Mouse (Mus musculus): ENCODE data around the gene Cbx8.
A peak's percentile ranks its signal among the peaks of the same experiment; 100 is the strongest.

The Cbx8 gene

DNA sequence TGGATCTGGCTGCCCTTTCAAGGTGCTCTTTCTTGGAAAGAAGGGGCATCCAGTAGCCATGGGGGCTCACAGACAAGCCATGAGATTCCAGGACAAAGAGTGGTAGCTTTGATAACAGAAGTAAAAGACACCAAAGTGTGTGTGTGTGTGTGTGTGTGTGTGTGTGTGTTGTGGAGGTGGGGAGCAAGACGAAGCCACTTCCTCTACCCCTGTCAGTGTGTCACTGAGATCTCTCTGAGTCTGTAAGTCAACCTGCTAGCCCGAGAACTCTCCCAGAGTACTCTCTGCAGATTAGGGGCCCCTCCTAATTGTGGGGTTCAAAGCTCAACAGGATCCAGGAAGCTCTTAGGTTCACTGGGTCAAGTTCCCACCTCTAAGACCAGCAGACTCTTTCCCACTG, 9.6 kb upstream of the Cbx8 start:
- peak; percentile 65 for DNase-seq (ENCODE audit: low spot score)

DNA sequence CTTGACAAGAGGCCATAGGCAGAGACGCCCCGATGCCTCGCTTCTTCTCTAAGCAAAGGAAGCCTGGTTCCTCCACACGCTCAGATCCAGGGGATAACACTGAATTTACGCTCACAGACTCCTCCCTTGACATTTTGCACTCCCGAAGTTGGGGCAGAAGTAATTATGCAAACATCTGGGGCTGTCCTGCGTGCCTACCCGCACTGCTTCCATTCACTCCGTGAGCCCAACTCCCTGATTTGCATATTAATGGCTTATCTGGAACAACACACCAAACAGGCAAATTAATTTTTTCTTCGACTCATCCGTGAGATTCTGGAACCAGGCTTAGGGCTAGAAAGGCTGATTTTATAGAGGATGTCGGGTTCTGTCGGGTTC, 7.4 kb upstream of the Cbx8 start:
- no peak for DNase-seq (ENCODE audit: low spot score)

DNA sequence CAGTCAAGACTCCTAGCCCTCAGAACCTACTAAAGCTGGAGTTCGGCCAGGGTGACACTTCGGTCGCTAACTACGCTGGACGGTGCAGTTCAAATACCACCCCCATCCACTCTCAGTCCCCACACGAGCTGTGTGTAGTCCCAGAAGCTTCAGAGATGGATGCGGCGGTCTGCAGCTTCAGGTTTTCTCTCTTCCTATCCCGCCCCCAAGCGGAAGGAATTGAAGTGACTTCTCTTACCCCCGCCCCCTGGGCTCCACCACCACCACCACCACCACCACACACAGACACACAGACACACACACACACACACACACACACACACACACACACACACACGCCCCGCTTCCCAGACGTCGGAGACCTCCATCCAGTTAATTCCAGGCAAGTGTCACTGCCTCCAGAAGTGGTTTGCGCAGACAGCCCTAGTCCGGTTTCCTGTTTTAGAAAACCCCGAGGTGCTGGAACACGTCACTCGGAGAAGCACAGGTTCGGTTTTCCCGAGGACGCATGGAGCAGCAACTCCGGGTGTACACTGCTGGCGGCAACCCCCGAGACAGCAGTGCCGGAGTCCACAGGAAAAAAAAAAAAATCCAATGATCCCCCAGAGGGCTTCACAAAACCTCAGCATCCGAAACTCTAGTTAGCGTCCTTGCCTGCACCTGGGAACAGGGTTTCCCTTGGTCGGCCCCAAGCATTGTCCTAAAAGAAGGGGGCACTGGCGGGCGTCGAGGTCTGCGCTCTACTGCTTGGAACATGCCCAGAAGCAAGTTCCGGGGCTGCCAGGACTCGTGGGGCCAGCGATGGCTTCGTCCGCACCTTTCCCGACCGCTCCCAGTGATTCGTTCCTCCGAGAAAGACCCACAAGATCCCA, 6.7 kb upstream of the Cbx8 start:
- peak; percentile 58 for DNase-seq (ENCODE audit: low spot score)

- DNase-seq (ENCODE audit: low spot score) = no peak
Observed at GRCm38 (mm10) chr11:119046601-119047245, 6.0 kb upstream of the Cbx8 start.

- DNase-seq (ENCODE audit: low spot score) = no peak
Observed at GRCm38 (mm10) chr11:119044551-119045337, 4.0 kb upstream of the Cbx8 start.

DNA sequence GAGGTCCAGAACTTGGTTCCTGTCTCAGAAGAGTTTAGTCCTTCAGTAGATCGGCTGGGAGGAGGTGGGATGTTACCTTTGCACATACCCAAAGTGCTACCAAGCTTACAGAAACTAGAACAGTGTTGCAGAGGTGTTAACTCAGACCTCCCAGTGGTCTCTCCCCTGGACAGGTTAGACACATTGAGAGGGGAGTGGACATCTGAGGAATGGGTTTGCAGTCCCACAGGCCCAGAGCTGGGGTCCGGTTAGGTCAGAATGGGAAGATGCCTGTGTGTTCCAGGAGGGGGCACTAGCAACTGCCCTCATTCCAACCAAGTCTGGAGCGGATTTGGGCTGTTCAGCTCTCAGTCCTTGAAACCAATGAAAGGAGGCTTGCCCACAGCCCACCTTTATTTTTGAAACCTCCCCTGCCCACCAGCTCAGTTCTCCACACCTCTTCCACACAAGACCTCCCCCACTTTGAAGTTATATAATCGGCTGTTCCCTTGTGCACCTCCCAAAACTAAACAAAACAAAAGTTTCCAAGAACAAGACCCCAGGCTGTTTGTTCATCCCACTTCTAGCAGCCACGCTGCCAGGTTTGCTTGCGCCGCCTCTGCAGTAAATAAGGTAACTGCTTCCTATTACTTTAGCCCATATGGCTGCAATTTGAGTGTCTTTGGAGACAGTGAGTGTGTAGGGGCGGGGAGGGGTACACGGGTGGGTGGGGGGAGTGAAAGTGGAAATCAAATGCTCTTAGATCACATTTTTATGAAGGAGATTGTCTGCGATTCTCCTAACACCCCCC, 3.2 kb upstream of the Cbx8 start:
- no peak for DNase-seq (ENCODE audit: low spot score)

GRCm38 (mm10) chr11:119043273-119043540, 2.4 kb upstream of the Cbx8 start:
- no peak for DNase-seq (ENCODE audit: low spot score)

- no peak for DNase-seq (ENCODE audit: low spot score)
Observed at GRCm38 (mm10) chr11:119042466-119043272, 1.9 kb upstream of the Cbx8 start.

DNA sequence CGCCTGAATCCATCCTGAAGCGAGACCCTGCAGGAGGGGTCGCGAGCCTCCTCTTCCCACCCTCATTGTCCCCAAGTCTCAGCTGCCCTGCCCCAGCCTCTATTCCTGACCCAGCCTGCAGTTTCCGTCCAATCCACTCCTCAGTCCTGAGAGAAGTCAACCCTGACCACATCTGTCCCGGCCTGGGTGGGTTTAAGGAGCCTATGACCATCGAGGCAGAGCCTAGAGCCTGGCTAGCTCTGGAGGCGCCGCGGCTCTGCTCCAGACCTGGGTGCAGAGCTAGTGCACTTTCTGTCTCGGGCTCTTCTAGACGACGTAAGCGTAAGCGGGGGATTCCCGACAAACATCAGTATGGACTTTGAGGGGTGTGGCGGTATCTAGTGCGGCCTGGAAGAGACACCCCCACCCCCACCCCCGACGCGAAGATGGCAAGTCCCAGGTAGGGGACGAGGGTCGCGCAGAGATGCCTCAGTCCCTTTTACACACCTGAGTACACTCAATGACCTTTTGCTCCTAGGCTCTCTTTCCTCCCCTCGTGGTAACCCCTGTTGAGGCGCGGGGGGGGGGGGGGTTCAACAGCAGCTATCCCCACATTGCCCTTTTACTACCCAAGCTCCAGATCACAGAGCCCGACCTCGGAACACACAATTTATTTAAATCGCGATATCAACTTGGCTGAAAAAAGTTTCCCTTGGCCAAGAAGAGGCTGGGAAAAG, 1.1 kb upstream of the Cbx8 start:
- DNase-seq (ENCODE audit: low spot score) = peak; percentile 34

DNA sequence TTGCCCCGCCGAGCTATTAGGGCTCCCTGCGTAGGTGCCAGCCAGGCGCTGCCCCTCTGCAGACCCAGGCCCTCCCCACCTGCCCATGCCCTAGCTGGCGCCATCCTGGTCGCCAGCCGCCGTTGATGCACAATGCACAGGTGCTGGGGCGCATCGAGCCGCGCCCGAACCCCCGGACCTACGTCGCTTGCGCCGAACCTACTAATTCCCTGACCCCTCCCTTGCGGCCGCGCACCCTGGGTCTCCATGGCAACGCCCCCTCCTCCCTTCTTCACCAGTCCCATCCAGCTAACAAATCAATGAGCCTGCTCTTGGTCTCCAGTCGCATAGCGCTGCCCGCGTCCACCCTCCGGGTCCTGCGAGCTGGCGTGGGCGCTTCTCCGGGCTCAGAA, 552 bp upstream of the Cbx8 start:
- no peak for DNase-seq (ENCODE audit: low spot score)

DNA sequence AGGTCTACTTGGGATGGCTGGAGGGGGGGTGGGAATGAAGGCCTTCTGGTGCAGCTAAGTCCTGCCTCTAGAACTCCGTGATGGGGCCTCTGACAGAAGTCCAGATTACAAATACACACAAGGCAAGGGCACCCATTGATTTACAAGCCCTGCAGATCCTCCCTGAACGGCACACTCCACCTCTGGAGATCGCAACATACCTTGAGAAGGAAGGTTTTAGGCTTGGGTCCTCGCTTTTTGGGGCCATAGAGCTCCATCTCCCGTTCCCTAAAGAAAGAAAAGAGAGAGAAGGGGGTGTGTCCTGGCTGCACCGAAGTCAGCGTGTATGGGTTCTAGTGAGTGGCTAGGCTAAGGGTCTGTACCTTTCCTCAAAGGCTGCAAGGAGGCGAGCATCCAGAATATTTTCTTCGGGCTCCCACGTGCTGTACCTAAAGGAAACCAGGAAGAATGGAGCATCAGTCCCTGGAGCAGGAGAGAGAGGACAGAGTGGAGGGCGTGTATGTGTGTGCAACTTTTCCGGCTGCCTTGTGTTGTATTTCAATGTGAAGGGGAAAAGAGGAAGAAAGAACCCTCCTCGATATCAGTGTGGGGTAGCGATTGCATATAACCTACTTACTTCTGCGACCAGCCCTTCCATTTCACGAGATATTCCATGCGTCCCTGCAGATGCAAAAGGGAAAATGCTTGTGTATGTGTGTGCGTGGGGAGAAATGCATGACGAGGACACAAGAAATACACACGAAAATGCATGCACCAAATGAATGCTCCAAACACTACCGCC, 847 bp downstream of the Cbx8 start:
- no peak for DNase-seq (ENCODE audit: low spot score)

DNA sequence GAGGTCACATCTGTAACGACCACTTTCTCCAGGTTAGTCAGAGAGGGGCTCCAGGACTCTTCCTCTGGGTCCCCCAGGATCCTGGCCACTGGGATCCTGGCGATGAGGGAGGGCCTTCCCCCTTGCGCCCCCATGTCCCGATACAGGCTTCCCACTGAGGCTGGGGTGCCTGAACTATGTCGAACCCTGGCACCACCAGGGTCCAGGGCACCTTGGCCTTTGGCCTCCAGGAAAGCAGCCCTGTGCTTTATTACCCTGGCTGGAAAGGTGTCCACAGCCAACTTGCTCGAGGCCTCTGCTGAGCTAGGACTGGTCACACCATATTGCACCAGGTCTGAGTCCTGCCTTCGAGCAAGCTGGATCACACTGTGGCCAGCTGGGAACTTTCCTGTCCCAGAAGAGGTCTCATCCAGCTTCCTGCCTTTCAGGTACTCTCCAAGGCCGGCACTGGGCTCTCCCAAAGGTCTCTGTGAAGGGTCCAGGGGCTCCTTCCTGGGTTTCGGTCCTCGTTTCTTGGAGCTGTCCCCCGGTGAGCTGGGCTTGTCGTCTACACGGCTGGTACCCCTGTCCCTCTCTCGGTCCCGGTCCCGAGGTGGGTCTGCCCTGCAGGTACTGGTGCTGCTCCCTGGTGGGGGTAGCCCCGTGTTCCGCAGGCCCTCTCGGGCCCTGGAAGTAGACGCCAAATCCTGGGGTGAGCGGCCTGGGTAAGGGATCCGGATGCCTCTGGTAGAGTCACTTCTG, 1.9 kb downstream of the Cbx8 start:
- no peak for DNase-seq (ENCODE audit: low spot score)

GRCm38 (mm10) chr11:119037780-119038401, 2.9 kb downstream of the Cbx8 start:
- DNase-seq (ENCODE audit: low spot score) = no peak

GRCm38 (mm10) chr11:119036934-119037779, 3.6 kb downstream of the Cbx8 start:
- no peak for DNase-seq (ENCODE audit: low spot score)

GRCm38 (mm10) chr11:119036447-119036846, 4.3 kb downstream of the Cbx8 start:
- no peak for DNase-seq (ENCODE audit: low spot score)

- no peak for DNase-seq (ENCODE audit: low spot score)
Observed at GRCm38 (mm10) chr11:119035686-119036165, 5.0 kb downstream of the Cbx8 start.

GRCm38 (mm10) chr11:119035094-119035685, 5.6 kb downstream of the Cbx8 start:
- no peak for DNase-seq (ENCODE audit: low spot score)
